Mouse (Mus musculus) heart, adult 18-20 months (tissue): ENCODE results near the gene Dnph1. TPM values are rescaled to one million over a fixed set of nuclear protein-coding genes. Genes with fewer than 3 reads are reported as not detected.

Experiments
- total RNA-seq, 2 experiments: library from RNA; stranded (reverse); gene quantifications; 2 replicates each; pipeline ENCODE4 v1.2.3; 2021

Dnph1 gene
- total RNA-seq, 2 experiments from 2014 or later, result 1.2 to 1.5 TPM

Other genes starting within 250 kb of the Dnph1 start
- gene Polr1c, start 248.7 kb upstream of the Dnph1 start, total RNA-seq, result 10 to 100 TPM; 24.5 to 27.2 TPM
- 10 to 100 TPM; 73.6 to 77.5 TPM for gene Yipf3, start 248.6 kb upstream of the Dnph1 start, total RNA-seq
- gene Lrrc73, start 243.2 kb upstream of the Dnph1 start, total RNA-seq, result under 1 TPM; 0.18 to 0.37 TPM
- 10 to 100 TPM; 29.7 to 29.9 TPM for gene Tjap1, start 213.7 kb upstream of the Dnph1 start, total RNA-seq
- gene Dlk2, start 199.3 kb upstream of the Dnph1 start, total RNA-seq, result under 1 TPM; 0.20 to 0.21 TPM
- 1 to 10 TPM; 3.6 to 4.2 TPM for gene Abcc10, start 168.4 kb upstream of the Dnph1 start, total RNA-seq
- 10 to 100 TPM; 17.1 to 21.7 TPM for gene Zfp318, start 113.0 kb upstream of the Dnph1 start, total RNA-seq
- 1 to 10 TPM in 1 of 2 experiments, under 1 TPM in 1; 0.82 to 1.2 TPM for gene Crip3, start 67.8 kb upstream of the Dnph1 start, total RNA-seq
- not detected for gene Slc22a7, start 58.3 kb upstream of the Dnph1 start, total RNA-seq
- under 1 TPM; 0.20 to 0.28 TPM for gene Ttbk1, start 9.0 kb upstream of the Dnph1 start, total RNA-seq
- gene Cul9, start 49.7 kb downstream of the Dnph1 start, total RNA-seq, result 10 to 100 TPM; 23.9 to 25.7 TPM
- 10 to 100 TPM; 88.4 to 93.6 TPM for gene Srf, start 59.5 kb downstream of the Dnph1 start, total RNA-seq
- gene Ptk7, start 132.8 kb downstream of the Dnph1 start, total RNA-seq, result 1 to 10 TPM; 2.0 to 2.5 TPM
- gene Klc4, start 149.3 kb downstream of the Dnph1 start, total RNA-seq, result 10 to 100 TPM; 25.9 to 26.8 TPM
- 100 to 1,000 TPM; 136 to 141 TPM for gene Mrpl2, start 149.5 kb downstream of the Dnph1 start, total RNA-seq
- 10 to 100 TPM; 16.9 to 18.8 TPM for gene Cul7, start 153.6 kb downstream of the Dnph1 start, total RNA-seq
- gene Rrp36, start 177.6 kb downstream of the Dnph1 start, total RNA-seq, result 10 to 100 TPM; 13.4 to 14.2 TPM
- gene Mea1, start 182.1 kb downstream of the Dnph1 start, total RNA-seq, result 10 to 100 TPM; 52.0 to 52.2 TPM
- 10 to 100 TPM; 53.5 to 60.2 TPM for gene Klhdc3, start 184.2 kb downstream of the Dnph1 start, total RNA-seq
- 10 to 100 TPM; 29.0 to 30.0 TPM for gene Ppp2r5d, start 208.4 kb downstream of the Dnph1 start, total RNA-seq
- 10 to 100 TPM; 36.1 to 39.2 TPM for gene Pex6, start 214.8 kb downstream of the Dnph1 start, total RNA-seq
- gene Gnmt, start 232.5 kb downstream of the Dnph1 start, total RNA-seq, result 1 to 10 TPM; 3.7 to 4.1 TPM